Mouse (Mus musculus): ENCODE results near the gene Mettl15. TPM values are rescaled to one million over a fixed set of nuclear protein-coding genes. Genes with fewer than 3 reads are reported as not detected.

The Mettl15 gene
- polyA plus RNA-seq, 1 experiment from 2014 or later = 11.5 TPM

- no peak overlapping the region for H3K27ac ChIP-seq
Observed at GRCm38 (mm10) chr2:109278036-109278435, 2.5 kb downstream of the Mettl15 start.

GRCm38 (mm10) chr2:109277593-109277992, 3.0 kb downstream of the Mettl15 start:
- DNase-seq (ENCODE audit: low spot score) (no peak), ATAC-seq (ENCODE audit: low FRiP score) (no peak)
- Histone ChIP-seq H3K4me2 (replicated peaks) (peak overlapping the region; percentile 54), H3K36me3 (replicated peaks; ENCODE audit: control insufficient read depth, insufficient read depth) (no peaks in the 10 kb centered on the region), H3K9me3 (ENCODE audit: control insufficient read depth, low read length) (no peaks in the 10 kb centered on the region), H3K4me3 (replicated peaks; ENCODE audit: low read length) (peak overlapping the region; percentile 37), H3K27ac (no peak overlapping the region), H3K4me1 (replicated peaks; ENCODE audit: control insufficient read depth, insufficient read depth, low read length) (no peaks in the 10 kb centered on the region), H3K9ac (peak overlapping the region; percentile 53), H3K27me3 (ENCODE audit: control insufficient read depth, insufficient read depth, low read length) (no peaks in the 10 kb centered on the region)
- WGBS = 8% methylated on average over 7 of the region's 7 CpGs

More at GRCm38 (mm10) chr2:109278036-109278435, 2.5 kb downstream of the Mettl15 start:
- Histone ChIP-seq H3K9me3 (ENCODE audit: control insufficient read depth, low read length) (no peaks in the 10 kb centered on the region), H3K9ac (peak overlapping the region; percentile 53), H3K36me3 (replicated peaks; ENCODE audit: control insufficient read depth, insufficient read depth) (no peaks in the 10 kb centered on the region), H3K27me3 (ENCODE audit: control insufficient read depth, insufficient read depth, low read length) (no peaks in the 10 kb centered on the region), H3K4me3 (replicated peaks; ENCODE audit: low read length) (peak overlapping the region; percentile 37), H3K4me2 (replicated peaks) (peak overlapping the region; percentile 54), H3K4me1 (replicated peaks; ENCODE audit: control insufficient read depth, insufficient read depth, low read length) (no peaks in the 10 kb centered on the region)
- WGBS = under 1% methylated on average over 16 of the region's 16 CpGs
- no peak for ATAC-seq (ENCODE audit: low FRiP score)
- DNase-seq (ENCODE audit: low spot score) = peak; percentile 27

- DNase-seq (ENCODE audit: low spot score) (no peak), ATAC-seq (ENCODE audit: low FRiP score) (no peak)
- Histone ChIP-seq H3K9ac (no peak overlapping the region), H3K9me3 (ENCODE audit: control insufficient read depth, low read length) (no peaks in the 10 kb centered on the region), H3K27me3 (ENCODE audit: control insufficient read depth, insufficient read depth, low read length) (no peaks in the 10 kb centered on the region), H3K4me2 (replicated peaks) (no peak overlapping the region), H3K27ac (no peak overlapping the region), H3K4me1 (replicated peaks; ENCODE audit: control insufficient read depth, insufficient read depth, low read length) (no peaks in the 10 kb centered on the region), H3K4me3 (replicated peaks; ENCODE audit: low read length) (no peak overlapping the region), H3K36me3 (replicated peaks; ENCODE audit: control insufficient read depth, insufficient read depth) (no peaks in the 10 kb centered on the region)
- 92% methylated on average over 1 of the region's 1 CpGs for WGBS
Observed at GRCm38 (mm10) chr2:109273098-109273497, 7.5 kb downstream of the Mettl15 start.

GRCm38 (mm10) chr2:109262779-109263178, 17.8 kb downstream of the Mettl15 start:
- Histone ChIP-seq H3K4me2 (replicated peaks) (no peak overlapping the region), H3K4me3 (replicated peaks; ENCODE audit: low read length) (no peak overlapping the region), H3K27ac (no peak overlapping the region), H3K36me3 (replicated peaks; ENCODE audit: control insufficient read depth, insufficient read depth) (no peaks in the 10 kb centered on the region), H3K9me3 (ENCODE audit: control insufficient read depth, low read length) (no peaks in the 10 kb centered on the region), H3K4me1 (replicated peaks; ENCODE audit: control insufficient read depth, insufficient read depth, low read length) (no peaks in the 10 kb centered on the region), H3K27me3 (ENCODE audit: control insufficient read depth, insufficient read depth, low read length) (no peaks in the 10 kb centered on the region), H3K9ac (no peak overlapping the region)
- ATAC-seq (ENCODE audit: low FRiP score) (no peak), DNase-seq (ENCODE audit: low spot score) (no peak)
- 91% methylated on average over 1 of the region's 1 CpGs for WGBS

GRCm38 (mm10) chr2:109241947-109242346, 38.6 kb downstream of the Mettl15 start:
- 69% methylated on average over 3 of the region's 3 CpGs for WGBS
- Histone ChIP-seq H3K9ac (no peak overlapping the region), H3K4me2 (replicated peaks) (no peak overlapping the region), H3K9me3 (ENCODE audit: control insufficient read depth, low read length) (no peaks in the 10 kb centered on the region), H3K27ac (no peak overlapping the region), H3K36me3 (replicated peaks; ENCODE audit: control insufficient read depth, insufficient read depth) (no peaks in the 10 kb centered on the region), H3K27me3 (ENCODE audit: control insufficient read depth, insufficient read depth, low read length) (no peaks in the 10 kb centered on the region), H3K4me3 (replicated peaks; ENCODE audit: low read length) (no peak overlapping the region), H3K4me1 (replicated peaks; ENCODE audit: control insufficient read depth, insufficient read depth, low read length) (no peaks in the 10 kb centered on the region)
- no peak for DNase-seq (ENCODE audit: low spot score)
- no peak for ATAC-seq (ENCODE audit: low FRiP score)

- no peak for DNase-seq (ENCODE audit: low spot score)
- Histone ChIP-seq H3K4me2 (replicated peaks) (no peak overlapping the region), H3K36me3 (replicated peaks; ENCODE audit: control insufficient read depth, insufficient read depth) (no peaks in the 10 kb centered on the region), H3K9ac (no peak overlapping the region), H3K27ac (no peak overlapping the region), H3K4me1 (replicated peaks; ENCODE audit: control insufficient read depth, insufficient read depth, low read length) (no peaks in the 10 kb centered on the region), H3K27me3 (ENCODE audit: control insufficient read depth, insufficient read depth, low read length) (no peaks in the 10 kb centered on the region), H3K9me3 (ENCODE audit: control insufficient read depth, low read length) (no peaks in the 10 kb centered on the region), H3K4me3 (replicated peaks; ENCODE audit: low read length) (no peak overlapping the region)
- WGBS = 96% methylated on average over 1 of the region's 1 CpGs
- ATAC-seq (ENCODE audit: low FRiP score) = no peak
Observed at GRCm38 (mm10) chr2:109235741-109236140, 44.8 kb downstream of the Mettl15 start.

GRCm38 (mm10) chr2:109233876-109234275, 46.7 kb downstream of the Mettl15 start:
- no peaks in the 10 kb centered on the region for H3K36me3 ChIP-seq (replicated peaks; ENCODE audit: control insufficient read depth, insufficient read depth)
- DNase-seq (ENCODE audit: low spot score) (no peak), ATAC-seq (ENCODE audit: low FRiP score) (no peak)
- no peaks in the 10 kb centered on the region for H3K9me3 ChIP-seq (ENCODE audit: control insufficient read depth, low read length)
- H3K27me3 ChIP-seq (ENCODE audit: control insufficient read depth, insufficient read depth, low read length) = no peaks in the 10 kb centered on the region
- H3K27ac ChIP-seq = no peak overlapping the region
- WGBS = 82% methylated on average over 4 of the region's 4 CpGs
- no peaks in the 10 kb centered on the region for H3K4me1 ChIP-seq (replicated peaks; ENCODE audit: control insufficient read depth, insufficient read depth, low read length)
- H3K9ac ChIP-seq = no peak overlapping the region
- H3K4me3 ChIP-seq (replicated peaks; ENCODE audit: low read length) = no peak overlapping the region
- H3K4me2 ChIP-seq (replicated peaks) = no peak overlapping the region

- Histone ChIP-seq H3K9me3 (ENCODE audit: control insufficient read depth, low read length) (no peaks in the 10 kb centered on the region), H3K4me3 (replicated peaks; ENCODE audit: low read length) (no peak overlapping the region), H3K9ac (no peak overlapping the region), H3K27me3 (ENCODE audit: control insufficient read depth, insufficient read depth, low read length) (no peaks in the 10 kb centered on the region), H3K4me2 (replicated peaks) (no peak overlapping the region), H3K36me3 (replicated peaks; ENCODE audit: control insufficient read depth, insufficient read depth) (no peaks in the 10 kb centered on the region), H3K4me1 (replicated peaks; ENCODE audit: control insufficient read depth, insufficient read depth, low read length) (no peaks in the 10 kb centered on the region), H3K27ac (no peak overlapping the region)
- ATAC-seq (ENCODE audit: low FRiP score) = no peak
- DNase-seq (ENCODE audit: low spot score) = no peak
Observed at GRCm38 (mm10) chr2:109230443-109230842, 50.1 kb downstream of the Mettl15 start.

GRCm38 (mm10) chr2:109227196-109227595, 53.4 kb downstream of the Mettl15 start:
- Histone ChIP-seq H3K9me3 (ENCODE audit: control insufficient read depth, low read length) (no peaks in the 10 kb centered on the region), H3K27ac (no peak overlapping the region), H3K4me2 (replicated peaks) (no peak overlapping the region), H3K36me3 (replicated peaks; ENCODE audit: control insufficient read depth, insufficient read depth) (no peaks in the 10 kb centered on the region), H3K27me3 (ENCODE audit: control insufficient read depth, insufficient read depth, low read length) (no peaks in the 10 kb centered on the region), H3K9ac (no peak overlapping the region), H3K4me3 (replicated peaks; ENCODE audit: low read length) (no peak overlapping the region), H3K4me1 (replicated peaks; ENCODE audit: control insufficient read depth, insufficient read depth, low read length) (no peaks in the 10 kb centered on the region)
- 77% methylated on average over 3 of the region's 3 CpGs for WGBS
- ATAC-seq (ENCODE audit: low FRiP score) = no peak
- no peak for DNase-seq (ENCODE audit: low spot score)

- Histone ChIP-seq H3K36me3 (replicated peaks; ENCODE audit: control insufficient read depth, insufficient read depth) (no peaks in the 10 kb centered on the region), H3K9me3 (ENCODE audit: control insufficient read depth, low read length) (no peaks in the 10 kb centered on the region), H3K4me2 (replicated peaks) (no peak overlapping the region), H3K27ac (no peak overlapping the region), H3K27me3 (ENCODE audit: control insufficient read depth, insufficient read depth, low read length) (no peaks in the 10 kb centered on the region), H3K4me3 (replicated peaks; ENCODE audit: low read length) (no peak overlapping the region), H3K4me1 (replicated peaks; ENCODE audit: control insufficient read depth, insufficient read depth, low read length) (no peaks in the 10 kb centered on the region), H3K9ac (no peak overlapping the region)
- 96% methylated on average over 2 of the region's 2 CpGs for WGBS
- ATAC-seq (ENCODE audit: low FRiP score) (no peak), DNase-seq (ENCODE audit: low spot score) (no peak)
Observed at GRCm38 (mm10) chr2:109221470-109221869, 59.1 kb downstream of the Mettl15 start.

Measured in hindbrain, embryonic 14.5 days (tissue).